Mouse (Mus musculus): ENCODE results near the gene Faf2. TPM values are rescaled to one million over a fixed set of nuclear protein-coding genes. Genes with fewer than 3 reads are reported as not detected.

Gene Faf2
- polyA plus RNA-seq, 1 experiment from 2014 or later = 92.9 TPM

- under 1% methylated on average over 87 of the region's 92 CpGs for WGBS
- Histone ChIP-seq H3K27ac (peak within 1 kb of the TSS; percentile 91), H3K36me3 (no peaks in the 10 kb centered on the region), H3K4me3 (peak within 1 kb of the TSS; percentile 97), H3K9ac (peak within 1 kb of the TSS; percentile 97), H3K4me2 (peak within 1 kb of the TSS; percentile 89), H3K4me1 (peaks cover 27% of the 10 kb centered on the region), H3K9me3 (no peaks in the 10 kb centered on the region), H3K27me3 (no peaks in the 10 kb centered on the region)
- ATAC-seq (ENCODE audit: insufficient number of reproducible peaks, insufficient read depth, low FRiP score, low TSS enrichment, low read depth) = peak; percentile 99
Observed at GRCm38 (mm10) chr13:54693558-54694347, 72.2 kb downstream of the Faf2 start, which contains the start of gene Rnf44. Gene Rnf44, minus strand, starts transcription at chr13:54693907.

- Histone ChIP-seq H3K4me3 (peak overlapping the region; percentile 97), H3K4me2 (peak overlapping the region; percentile 60), H3K9ac (peak overlapping the region; percentile 73), H3K9me3 (no peaks in the 10 kb centered on the region), H3K27me3 (no peaks in the 10 kb centered on the region), H3K4me1 (peaks cover 24% of the 10 kb centered on the region), H3K36me3 (no peaks in the 10 kb centered on the region), H3K27ac (peak overlapping the region; percentile 91)
- WGBS = 19% methylated on average over 26 of the region's 26 CpGs
- ATAC-seq (ENCODE audit: insufficient number of reproducible peaks, insufficient read depth, low FRiP score, low TSS enrichment, low read depth) = peak; percentile 73
Observed at GRCm38 (mm10) chr13:54694348-54695060, 72.9 kb downstream of the Faf2 start.

GRCm38 (mm10) chr13:54695479-54696230 is 74.1 kb downstream of the Faf2 start:
- Histone ChIP-seq H3K9me3 (no peaks in the 10 kb centered on the region), H3K27me3 (no peaks in the 10 kb centered on the region), H3K4me3 (no peak overlapping the region), H3K9ac (no peak overlapping the region), H3K36me3 (no peaks in the 10 kb centered on the region), H3K4me1 (peaks cover 24% of the 10 kb centered on the region), H3K27ac (no peak overlapping the region), H3K4me2 (no peak overlapping the region)
- 90% methylated on average over 11 of the region's 11 CpGs for WGBS
- no peak for ATAC-seq (ENCODE audit: insufficient number of reproducible peaks, insufficient read depth, low FRiP score, low TSS enrichment, low read depth)

- Histone ChIP-seq H3K9ac (no peak within 1 kb of the TSS), H3K27ac (no peak within 1 kb of the TSS), H3K4me1 (no peaks in the 10 kb centered on the region), H3K4me3 (no peak within 1 kb of the TSS), H3K36me3 (no peaks in the 10 kb centered on the region), H3K4me2 (no peak within 1 kb of the TSS), H3K9me3 (no peaks in the 10 kb centered on the region), H3K27me3 (no peaks in the 10 kb centered on the region; the same call in 1 of the 2 replicates)
- 72% methylated on average over 5 of the region's 5 CpGs for WGBS
- ATAC-seq (ENCODE audit: insufficient number of reproducible peaks, insufficient read depth, low FRiP score, low TSS enrichment, low read depth) = no peak
Observed at GRCm38 (mm10) chr13:54701243-54701642, 79.7 kb downstream of the Faf2 start, which contains the start of gene Cdhr2. Gene Cdhr2, plus strand, starts transcription at chr13:54701461.

- H3K36me3 ChIP-seq = no peaks in the 10 kb centered on the region
- no peak overlapping the region for H3K4me2 ChIP-seq
- H3K9me3 ChIP-seq = no peaks in the 10 kb centered on the region
- 71% methylated on average over 7 of the region's 7 CpGs for WGBS
- H3K4me1 ChIP-seq = no peaks in the 10 kb centered on the region
- H3K27me3 ChIP-seq = no peaks in the 10 kb centered on the region; the same call in 1 of the 2 replicates
- no peak overlapping the region for H3K27ac ChIP-seq
- H3K9ac ChIP-seq = no peak overlapping the region
- ATAC-seq (ENCODE audit: insufficient number of reproducible peaks, insufficient read depth, low FRiP score, low TSS enrichment, low read depth) = no peak
- H3K4me3 ChIP-seq = no peak overlapping the region
Observed at GRCm38 (mm10) chr13:54702507-54702906, 80.9 kb downstream of the Faf2 start.

- Histone ChIP-seq H3K27me3 (no peaks in the 10 kb centered on the region; the same call in 1 of the 2 replicates), H3K36me3 (no peaks in the 10 kb centered on the region), H3K4me1 (no peaks in the 10 kb centered on the region), H3K4me3 (no peak overlapping the region), H3K4me2 (no peak overlapping the region), H3K27ac (no peak overlapping the region), H3K9me3 (no peaks in the 10 kb centered on the region), H3K9ac (no peak overlapping the region)
- ATAC-seq (ENCODE audit: insufficient number of reproducible peaks, insufficient read depth, low FRiP score, low TSS enrichment, low read depth) = no peak
- WGBS = 50% methylated on average over 6 of the region's 6 CpGs
Observed at GRCm38 (mm10) chr13:54704890-54705289, 83.3 kb downstream of the Faf2 start.

GRCm38 (mm10) chr13:54710866-54711265 is 89.3 kb downstream of the Faf2 start:
- 78% methylated on average over 3 of the region's 3 CpGs for WGBS
- Histone ChIP-seq H3K9ac (no peak overlapping the region), H3K27me3 (no peaks in the 10 kb centered on the region), H3K9me3 (no peaks in the 10 kb centered on the region), H3K4me2 (no peak overlapping the region), H3K4me3 (no peak overlapping the region), H3K4me1 (no peaks in the 10 kb centered on the region), H3K36me3 (no peaks in the 10 kb centered on the region), H3K27ac (no peak overlapping the region)
- ATAC-seq (ENCODE audit: insufficient number of reproducible peaks, insufficient read depth, low FRiP score, low TSS enrichment, low read depth) = no peak

Small RNA genes within 50 kb of the gene (microRNA-seq; reads per million reads assigned to microRNA genes)
- gene Gm24195 = not detected

Other genes with a start within 250 kb of the Faf2 start
- 132 and 152 TPM in 2 replicates for gene Thoc3, start 152.9 kb upstream of the Faf2 start, polyA plus RNA-seq (2015; fragmentation: Nextera tagmentation; extraction: Ambion mirVana)
- gene Simc1, start 118.0 kb upstream of the Faf2 start, polyA plus RNA-seq (2015; fragmentation: Nextera tagmentation; extraction: Ambion mirVana) = 16.3 and 17.2 TPM in 2 replicates
- 150 and 153 TPM in 2 replicates for gene 4833439L19Rik, start 56.3 kb upstream of the Faf2 start, polyA plus RNA-seq (2015; fragmentation: Nextera tagmentation; extraction: Ambion mirVana)
- gene Arl10, start 46.8 kb upstream of the Faf2 start, polyA plus RNA-seq (2015; fragmentation: Nextera tagmentation; extraction: Ambion mirVana) = 31.0 and 33.8 TPM in 2 replicates
- gene Nop16, start 31.7 kb upstream of the Faf2 start, polyA plus RNA-seq (2015; fragmentation: Nextera tagmentation; extraction: Ambion mirVana) = 97.5 and 113 TPM in 2 replicates
- 168 and 183 TPM in 2 replicates for gene Higd2a, start 31.6 kb upstream of the Faf2 start, polyA plus RNA-seq (2015; fragmentation: Nextera tagmentation; extraction: Ambion mirVana)
- gene Cltb, start 10.4 kb upstream of the Faf2 start, polyA plus RNA-seq (2015; fragmentation: Nextera tagmentation; extraction: Ambion mirVana) = 38.0 and 39.1 TPM in 2 replicates
- 58.3 and 62.8 TPM in 2 replicates for gene Rnf44, start 72.1 kb downstream of the Faf2 start, polyA plus RNA-seq (2015; fragmentation: Nextera tagmentation; extraction: Ambion mirVana)
- 1.4 TPM in 1 of 2 replicates, not detected in the other for gene Cdhr2, start 79.7 kb downstream of the Faf2 start, polyA plus RNA-seq (2015; fragmentation: Nextera tagmentation; extraction: Ambion mirVana)
- gene Gprin1, start 128.1 kb downstream of the Faf2 start, polyA plus RNA-seq (2015; fragmentation: Nextera tagmentation; extraction: Ambion mirVana) = 0.44 and 0.46 TPM in 2 replicates
- 0.20 TPM in 1 of 2 replicates, not detected in the other for gene Sncb, start 144.8 kb downstream of the Faf2 start, polyA plus RNA-seq (2015; fragmentation: Nextera tagmentation; extraction: Ambion mirVana)
- gene Eif4e1b, start 162.2 kb downstream of the Faf2 start, polyA plus RNA-seq (2015; fragmentation: Nextera tagmentation; extraction: Ambion mirVana) = not detected in 2 replicates
- gene Tspan17, start 167.6 kb downstream of the Faf2 start, polyA plus RNA-seq (2015; fragmentation: Nextera tagmentation; extraction: Ambion mirVana) = 7.5 and 7.6 TPM in 2 replicates